Mouse (Mus musculus): ENCODE measurements around the gene Tmem38b. TPM values are rescaled to one million over a fixed set of nuclear protein-coding genes. Genes with fewer than 3 reads are reported as not detected.

The Tmem38b gene
- 100 to 1,000 TPM in 4 of 26 experiments, 10 to 100 TPM in 22; 18.4 to 127 (median 40.2) TPM for total RNA-seq (2018; cell fraction: chromatin; rRNA removed)
- total RNA-seq (2018; cell fraction: cytosol; rRNA removed): 10 to 100 TPM; 17.6 to 34.3 (median 21.6) TPM
- 100 to 1,000 TPM in 1 of 26 experiments, 10 to 100 TPM in 25; 30.7 to 102 (median 47.9) TPM for total RNA-seq (2018; cell fraction: nucleus; rRNA removed)
- polyA plus RNA-seq (2018): 14.8 to 24.8 TPM (median 19.4 TPM) in 3 replicates

GRCm38 (mm10) chr4:53825821-53826605 is at the start of gene Tmem38b:
Gene Tmem38b, plus strand, starts transcription at chr4:53826045.
- H3K36me3 ChIP-seq (ENCODE audit: inconsistent target): no peaks in the 10 kb centered on the region
- H3K27ac ChIP-seq: peak within 1 kb of the TSS; percentile 63
- peaks cover 50% of the 10 kb centered on the region for H3K79me2 ChIP-seq (ENCODE audit: inconsistent target)
- 2% methylated on average over 52 of the region's 55 CpGs for WGBS (ENCODE audit: missing documents)
- peak within 1 kb of the TSS; percentile 81 for H3K4me3 ChIP-seq (ENCODE audit: inconsistent target)

DNA sequence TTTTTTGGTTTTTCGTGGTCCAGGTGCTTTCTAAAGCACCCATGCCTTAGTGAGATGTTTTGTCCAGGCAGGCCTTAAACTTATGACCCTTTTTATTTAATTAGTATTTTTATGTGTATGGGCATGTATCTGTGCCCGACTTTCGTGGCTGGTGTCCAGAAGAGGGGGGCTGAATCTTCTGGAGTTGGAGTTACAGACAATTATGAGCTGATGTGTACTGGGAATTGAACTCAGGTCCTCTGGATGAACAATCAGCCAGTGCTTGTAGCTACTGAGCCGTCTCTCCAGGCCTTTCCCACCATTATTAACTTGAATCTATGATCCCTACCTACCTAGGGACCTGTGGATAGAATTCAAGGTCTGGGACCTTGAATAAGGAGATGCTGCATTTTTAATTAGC is 44.4 kb upstream of the Tmem38b start:
- Histone ChIP-seq H3K36me3 (ENCODE audit: inconsistent target) (no peaks in the 10 kb centered on the region), H3K4me3 (ENCODE audit: inconsistent target) (no peak overlapping the region), H3K79me2 (ENCODE audit: inconsistent target) (no peaks in the 10 kb centered on the region), H3K27ac (no peak overlapping the region)
- WGBS (ENCODE audit: missing documents): 94% methylated on average over 3 of the region's 4 CpGs

DNA sequence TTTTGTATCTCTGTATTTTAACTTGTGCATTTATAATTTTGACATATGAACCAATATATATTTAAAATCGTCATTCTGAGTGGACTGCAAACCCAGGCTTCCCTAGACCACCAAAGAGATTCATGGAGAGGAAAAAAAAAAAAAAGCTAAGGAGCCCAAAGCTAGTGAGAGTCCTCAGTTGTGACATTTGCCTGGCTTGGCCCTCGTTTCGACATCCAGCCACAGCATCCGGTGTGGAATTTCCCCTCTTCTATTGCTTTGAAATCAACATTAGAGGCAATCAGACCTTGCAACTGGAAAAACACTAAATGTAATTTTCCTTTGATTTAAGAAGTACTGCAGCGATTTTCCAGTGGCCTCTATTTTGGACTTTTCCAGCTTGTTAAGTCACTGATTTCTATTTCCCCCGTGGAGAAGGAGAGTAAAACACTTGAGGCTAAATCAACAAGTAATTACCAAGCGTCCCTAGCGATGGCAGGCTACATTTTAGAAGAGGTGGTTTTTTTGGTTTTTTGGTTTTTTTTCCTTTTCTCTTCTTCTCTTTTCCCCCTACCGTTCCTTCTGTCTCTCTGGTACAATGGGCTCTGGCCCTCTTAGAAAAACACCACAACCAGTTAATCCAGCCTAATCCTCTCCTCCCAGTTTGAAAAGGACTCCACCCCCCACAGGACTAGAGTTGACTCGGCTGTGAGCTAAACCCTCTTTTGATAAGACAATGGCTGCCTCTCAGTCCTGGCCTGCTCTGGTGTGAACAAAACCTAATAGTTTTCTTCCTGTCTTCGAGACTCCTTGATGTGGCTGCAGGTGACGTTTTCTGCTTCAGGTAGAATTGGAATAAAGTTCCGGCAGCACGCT is 43.4 kb upstream of the Tmem38b start:
- Histone ChIP-seq H3K36me3 (ENCODE audit: inconsistent target) (no peaks in the 10 kb centered on the region), H3K27ac (peak overlapping the region; percentile 37), H3K4me3 (ENCODE audit: inconsistent target) (no peak overlapping the region), H3K79me2 (ENCODE audit: inconsistent target) (no peaks in the 10 kb centered on the region)
- WGBS (ENCODE audit: missing documents): 51% methylated on average over 14 of the region's 14 CpGs

DNA sequence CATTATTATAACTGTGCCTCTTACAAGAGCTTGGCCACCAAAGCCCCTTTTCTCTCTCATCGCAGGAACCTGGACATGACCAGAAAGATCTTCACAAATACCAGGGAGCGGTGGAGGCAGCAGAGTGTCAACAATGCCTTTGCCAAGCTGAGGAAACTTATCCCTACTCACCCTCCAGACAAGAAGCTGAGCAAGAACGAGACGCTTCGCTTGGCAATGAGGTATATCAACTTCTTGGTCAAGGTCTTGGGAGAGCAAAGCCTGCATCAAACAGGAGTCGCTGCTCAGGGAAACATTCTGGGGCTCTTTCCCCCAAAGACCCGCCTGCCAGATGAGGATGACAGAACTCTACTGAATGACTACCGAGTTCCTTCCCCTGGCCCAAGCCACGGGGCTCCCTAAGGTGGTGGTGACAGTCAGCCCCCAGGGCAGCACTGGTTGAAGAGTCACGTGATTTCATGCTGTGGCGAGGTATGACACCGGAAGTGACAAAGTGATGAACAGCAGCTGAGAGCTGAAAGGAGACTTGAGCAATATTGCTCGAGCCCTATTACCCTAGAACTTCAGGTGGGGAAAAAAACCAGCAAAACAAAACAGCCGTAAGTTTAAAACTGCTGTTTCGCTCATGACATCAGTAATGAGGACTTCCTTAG is 40.0 kb upstream of the Tmem38b start:
- no peak overlapping the region for H3K27ac ChIP-seq
- H3K36me3 ChIP-seq (ENCODE audit: inconsistent target): no peaks in the 10 kb centered on the region
- 58% methylated on average over 15 of the region's 15 CpGs for WGBS (ENCODE audit: missing documents)
- H3K79me2 ChIP-seq (ENCODE audit: inconsistent target): no peaks in the 10 kb centered on the region
- no peak overlapping the region for H3K4me3 ChIP-seq (ENCODE audit: inconsistent target)

DNA sequence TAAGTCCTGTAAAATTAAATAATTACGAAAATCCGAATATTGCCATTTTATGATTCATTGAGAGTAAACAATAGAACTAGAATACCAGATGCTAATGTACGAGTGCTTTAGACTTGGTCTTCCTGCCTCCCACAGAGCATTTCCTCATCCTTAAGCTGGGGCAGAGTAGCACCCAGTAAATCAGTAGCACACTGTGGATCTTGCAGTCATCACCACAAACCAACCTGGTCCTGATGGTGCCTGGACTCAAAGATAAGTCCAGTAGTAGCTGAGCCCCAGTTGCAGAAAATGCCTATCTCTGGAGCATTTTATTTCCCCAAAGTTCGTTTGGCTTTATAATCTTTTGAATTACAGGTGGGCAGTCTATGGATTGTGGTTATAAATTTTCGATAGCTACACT is 39.0 kb upstream of the Tmem38b start:
- Histone ChIP-seq H3K4me3 (ENCODE audit: inconsistent target) (no peak overlapping the region), H3K79me2 (ENCODE audit: inconsistent target) (no peaks in the 10 kb centered on the region), H3K27ac (no peak overlapping the region), H3K36me3 (ENCODE audit: inconsistent target) (no peaks in the 10 kb centered on the region)
- 74% methylated on average over 5 of the region's 5 CpGs for WGBS (ENCODE audit: missing documents)

DNA sequence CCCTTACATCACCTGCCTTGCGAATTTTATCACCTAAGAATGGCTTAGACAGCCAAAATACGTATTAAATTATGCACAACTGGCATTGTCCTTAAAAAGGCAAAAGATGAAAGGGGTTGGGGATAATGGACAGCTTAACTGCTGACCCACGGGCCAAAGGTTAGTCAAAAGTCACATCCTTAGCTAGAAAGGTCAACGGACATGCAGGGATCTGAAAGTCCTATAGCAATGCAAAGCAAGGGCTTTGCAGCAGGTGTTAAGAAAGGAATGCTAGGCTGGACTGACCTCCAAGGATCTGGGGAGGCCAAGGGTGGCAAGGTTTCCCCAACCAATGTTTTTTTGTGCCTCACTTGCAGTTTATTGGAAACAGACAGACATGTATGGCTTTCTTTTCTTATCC is 36.5 kb upstream of the Tmem38b start:
- Histone ChIP-seq H3K27ac (no peak overlapping the region), H3K79me2 (ENCODE audit: inconsistent target) (no peaks in the 10 kb centered on the region), H3K36me3 (ENCODE audit: inconsistent target) (no peaks in the 10 kb centered on the region), H3K4me3 (ENCODE audit: inconsistent target) (no peak overlapping the region)
- 90% methylated on average over 4 of the region's 4 CpGs for WGBS (ENCODE audit: missing documents)

DNA sequence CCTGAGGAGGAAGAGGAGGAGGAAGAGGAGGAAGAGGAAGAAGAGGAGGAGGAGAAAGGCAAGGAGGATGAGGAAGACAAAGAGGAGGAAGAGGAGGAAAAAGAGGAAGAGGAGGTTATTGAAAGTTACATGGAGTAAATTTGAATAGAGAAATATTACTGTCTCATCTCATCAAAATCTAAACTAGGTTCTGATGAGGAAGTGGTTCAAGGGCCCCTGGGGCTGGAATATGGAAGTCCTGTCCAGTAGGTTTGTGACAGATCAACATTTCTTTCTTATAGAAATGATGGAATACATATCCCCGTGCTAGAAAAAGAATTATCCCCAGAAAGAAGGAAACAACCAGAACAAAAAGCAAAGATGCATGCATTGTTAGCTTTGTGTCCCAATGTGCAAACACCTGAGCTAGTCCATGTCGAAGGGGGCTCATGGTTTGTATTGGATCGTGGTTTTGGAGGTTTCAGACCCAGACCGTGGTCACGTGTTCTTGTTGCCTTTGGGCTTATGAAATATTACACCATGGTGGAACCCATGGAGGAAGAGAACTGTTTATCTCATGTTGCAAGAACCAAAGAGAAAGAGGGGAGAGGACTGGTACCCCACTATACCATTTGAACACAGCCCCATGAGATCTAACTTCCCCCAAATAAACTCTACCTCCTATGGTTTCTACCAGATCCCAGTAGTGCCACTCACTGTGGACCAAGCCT is 31.4 kb upstream of the Tmem38b start:
- Histone ChIP-seq H3K27ac (peak overlapping the region; percentile 46), H3K36me3 (ENCODE audit: inconsistent target) (no peaks in the 10 kb centered on the region), H3K79me2 (ENCODE audit: inconsistent target) (no peaks in the 10 kb centered on the region), H3K4me3 (ENCODE audit: inconsistent target) (no peak overlapping the region)
- 19% methylated on average over 5 of the region's 5 CpGs for WGBS (ENCODE audit: missing documents)

GRCm38 (mm10) chr4:53795086-53795485 is 30.8 kb upstream of the Tmem38b start:
- no peak overlapping the region; the same call in 1 of the 2 replicates for H3K27ac ChIP-seq

GRCm38 (mm10) chr4:53795706-53796105 is 30.1 kb upstream of the Tmem38b start:
- H3K4me3 ChIP-seq (ENCODE audit: inconsistent target): no peak overlapping the region
- no peaks in the 10 kb centered on the region for H3K36me3 ChIP-seq (ENCODE audit: inconsistent target)
- 42% methylated on average over 1 of the region's 2 CpGs for WGBS (ENCODE audit: missing documents)
- no peak overlapping the region for H3K27ac ChIP-seq
- no peaks in the 10 kb centered on the region for H3K79me2 ChIP-seq (ENCODE audit: inconsistent target)

More at GRCm38 (mm10) chr4:53795086-53795485, 30.8 kb upstream of the Tmem38b start:
- Histone ChIP-seq H3K79me2 (ENCODE audit: inconsistent target) (no peaks in the 10 kb centered on the region), H3K36me3 (ENCODE audit: inconsistent target) (no peaks in the 10 kb centered on the region), H3K4me3 (ENCODE audit: inconsistent target) (no peak overlapping the region)
- 93% methylated on average over 2 of the region's 2 CpGs for WGBS (ENCODE audit: missing documents)

- no peak overlapping the region for H3K4me3 ChIP-seq (ENCODE audit: inconsistent target)
- H3K79me2 ChIP-seq (ENCODE audit: inconsistent target): no peaks in the 10 kb centered on the region
- 59% methylated on average over 18 of the region's 18 CpGs for WGBS (ENCODE audit: missing documents)
- no peaks in the 10 kb centered on the region for H3K36me3 ChIP-seq (ENCODE audit: inconsistent target)
- no peak overlapping the region for H3K27ac ChIP-seq
Measured at GRCm38 (mm10) chr4:53796865-53797772, 28.7 kb upstream of the Tmem38b start.

- Histone ChIP-seq H3K4me3 (ENCODE audit: inconsistent target) (no peak overlapping the region), H3K36me3 (ENCODE audit: inconsistent target) (no peaks in the 10 kb centered on the region), H3K79me2 (ENCODE audit: inconsistent target) (no peaks in the 10 kb centered on the region), H3K27ac (peak overlapping the region; percentile 48)
- 51% methylated on average over 7 of the region's 7 CpGs for WGBS (ENCODE audit: missing documents)
Measured at GRCm38 (mm10) chr4:53798896-53799676, 26.8 kb upstream of the Tmem38b start.

GRCm38 (mm10) chr4:53799753-53800152 is 26.1 kb upstream of the Tmem38b start:
- 88% methylated on average over 1 of the region's 1 CpGs for WGBS (ENCODE audit: missing documents)
- Histone ChIP-seq H3K79me2 (ENCODE audit: inconsistent target) (no peaks in the 10 kb centered on the region), H3K4me3 (ENCODE audit: inconsistent target) (no peak overlapping the region), H3K36me3 (ENCODE audit: inconsistent target) (no peaks in the 10 kb centered on the region), H3K27ac (peak overlapping the region; percentile 48)

Measured in macrophage (primary cell).